Mouse (Mus musculus): ENCODE results near the gene Olfr1494. TPM values are rescaled to one million over a fixed set of nuclear protein-coding genes. Genes with fewer than 3 reads are reported as not detected.

Gene Olfr1494
- polyA plus RNA-seq (2014; fragmentation: Illumina TruSeq; extraction: RNeasy Lipid Tissue Mini Kit (QIAGEN cat#74804); ENCODE audit: low read depth, low replicate concordance) = not detected

DNA sequence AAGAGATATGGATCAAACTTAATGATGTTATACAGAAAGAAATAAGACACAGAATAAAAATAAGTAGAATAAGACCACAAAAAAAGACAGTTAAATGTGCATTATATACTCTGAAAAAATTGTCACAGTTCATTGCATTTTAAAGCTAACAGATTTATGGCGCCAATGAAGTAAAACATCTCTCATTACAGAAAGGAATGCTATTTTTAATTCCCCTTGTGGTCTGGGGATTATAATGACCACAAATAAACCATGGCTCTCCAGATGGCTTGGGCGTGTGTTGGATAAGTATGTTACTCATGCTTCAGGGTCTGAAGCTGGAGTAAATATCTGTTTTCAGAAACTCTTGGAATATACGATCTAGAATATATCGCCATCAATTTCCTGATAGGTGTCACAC is at the start of gene Olfr1494:
Gene Olfr1494 (plus strand): TSS at position 301 of the 400 bp plus-strand sequence.

GRCm38 (mm10) chr19:13696968-13697367 is 42.6 kb upstream of the Olfr1494 start, which contains the start of gene Olfr1491:
Gene Olfr1491 (plus strand): TSS chr19:13697268.

GRCm38 (mm10) chr19:13722978-13723377 is 16.6 kb upstream of the Olfr1494 start, which contains the start of gene Olfr1493-ps1:
Gene Olfr1493-ps1 (plus strand): TSS chr19:13723278.

DNA sequence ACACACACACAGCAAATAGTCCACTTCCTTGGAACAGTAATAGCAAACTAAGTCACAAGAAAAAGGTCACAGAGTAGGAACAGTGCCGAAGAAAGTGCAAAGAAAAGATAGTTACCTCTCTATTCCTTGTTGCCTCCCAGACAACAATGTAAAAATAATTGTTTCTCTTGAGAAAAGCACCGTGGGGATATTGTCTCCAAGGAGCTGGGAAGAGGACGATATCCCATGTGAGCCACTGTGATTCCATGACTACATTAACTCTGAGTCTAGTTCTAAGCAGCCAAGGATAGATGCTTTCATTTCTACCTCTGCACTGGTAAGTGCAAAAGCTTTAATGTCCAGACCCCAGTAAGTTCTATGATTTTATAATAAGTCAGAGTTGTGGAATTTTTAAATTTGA is 24.8 kb downstream of the Olfr1494 start, which contains the start of gene Olfr1495:
Gene Olfr1495 (plus strand): TSS at position 301 of the 400 bp plus-strand sequence.

DNA sequence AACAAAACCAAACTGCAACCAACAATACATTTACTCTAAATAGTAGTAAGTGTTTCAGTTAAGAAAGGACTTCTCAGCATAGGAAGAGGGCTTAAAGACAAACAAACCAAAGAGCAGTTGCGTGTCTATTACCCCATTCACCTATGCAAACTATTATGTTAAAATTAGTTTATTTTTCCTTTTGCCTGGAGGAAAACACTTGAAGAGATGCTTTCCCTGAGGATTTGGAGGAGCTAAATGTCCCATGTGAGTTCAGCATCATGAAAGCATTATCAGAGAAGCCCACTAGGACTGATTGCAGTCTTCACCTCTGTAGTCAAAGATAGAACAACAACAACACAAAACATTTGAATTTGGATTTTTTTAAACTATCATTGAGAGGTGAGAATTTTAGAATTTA is 38.0 kb downstream of the Olfr1494 start, which contains the start of gene Olfr1496:
Gene Olfr1496 (plus strand): TSS at position 301 of the 400 bp plus-strand sequence.

GRCm38 (mm10) chr19:13798102-13798501 is 58.6 kb downstream of the Olfr1494 start, which contains the start of gene Olfr1497:
Gene Olfr1497 (minus strand): TSS chr19:13798202.

Other genes starting within 250 kb of the Olfr1494 start
- not detected for gene Olfr1477, start 239.2 kb upstream of the Olfr1494 start, polyA plus RNA-seq (2014; fragmentation: Illumina TruSeq; extraction: RNeasy Lipid Tissue Mini Kit (QIAGEN cat#74804); ENCODE audit: low read depth, low replicate concordance)
- not detected for gene Olfr1480, start 211.8 kb upstream of the Olfr1494 start, polyA plus RNA-seq (2014; fragmentation: Illumina TruSeq; extraction: RNeasy Lipid Tissue Mini Kit (QIAGEN cat#74804); ENCODE audit: low read depth, low replicate concordance)
- not detected for gene Olfr1484, start 156.2 kb upstream of the Olfr1494 start, polyA plus RNA-seq (2014; fragmentation: Illumina TruSeq; extraction: RNeasy Lipid Tissue Mini Kit (QIAGEN cat#74804); ENCODE audit: low read depth, low replicate concordance)
- not detected for gene Olfr1487, start 122.4 kb upstream of the Olfr1494 start, polyA plus RNA-seq (2014; fragmentation: Illumina TruSeq; extraction: RNeasy Lipid Tissue Mini Kit (QIAGEN cat#74804); ENCODE audit: low read depth, low replicate concordance)
- gene Olfr1489, start 108.1 kb upstream of the Olfr1494 start, polyA plus RNA-seq (2014; fragmentation: Illumina TruSeq; extraction: RNeasy Lipid Tissue Mini Kit (QIAGEN cat#74804); ENCODE audit: low read depth, low replicate concordance) = not detected
- gene Olfr1490, start 88.6 kb upstream of the Olfr1494 start, polyA plus RNA-seq (2014; fragmentation: Illumina TruSeq; extraction: RNeasy Lipid Tissue Mini Kit (QIAGEN cat#74804); ENCODE audit: low read depth, low replicate concordance) = not detected
- gene Olfr1491, start 42.5 kb upstream of the Olfr1494 start, polyA plus RNA-seq (2014; fragmentation: Illumina TruSeq; extraction: RNeasy Lipid Tissue Mini Kit (QIAGEN cat#74804); ENCODE audit: low read depth, low replicate concordance) = not detected
- gene Olfr1493-ps1, start 16.4 kb upstream of the Olfr1494 start, polyA plus RNA-seq (2014; fragmentation: Illumina TruSeq; extraction: RNeasy Lipid Tissue Mini Kit (QIAGEN cat#74804); ENCODE audit: low read depth, low replicate concordance) = not detected
- not detected for gene Olfr1495, start 24.9 kb downstream of the Olfr1494 start, polyA plus RNA-seq (2014; fragmentation: Illumina TruSeq; extraction: RNeasy Lipid Tissue Mini Kit (QIAGEN cat#74804); ENCODE audit: low read depth, low replicate concordance)
- not detected for gene Olfr1496, start 38.1 kb downstream of the Olfr1494 start, polyA plus RNA-seq (2014; fragmentation: Illumina TruSeq; extraction: RNeasy Lipid Tissue Mini Kit (QIAGEN cat#74804); ENCODE audit: low read depth, low replicate concordance)
- not detected for gene Olfr1497, start 58.5 kb downstream of the Olfr1494 start, polyA plus RNA-seq (2014; fragmentation: Illumina TruSeq; extraction: RNeasy Lipid Tissue Mini Kit (QIAGEN cat#74804); ENCODE audit: low read depth, low replicate concordance)
- not detected for gene Olfr1499, start 79.7 kb downstream of the Olfr1494 start, polyA plus RNA-seq (2014; fragmentation: Illumina TruSeq; extraction: RNeasy Lipid Tissue Mini Kit (QIAGEN cat#74804); ENCODE audit: low read depth, low replicate concordance)
- not detected for gene Olfr1500, start 90.8 kb downstream of the Olfr1494 start, polyA plus RNA-seq (2014; fragmentation: Illumina TruSeq; extraction: RNeasy Lipid Tissue Mini Kit (QIAGEN cat#74804); ENCODE audit: low read depth, low replicate concordance)
- not detected for gene Olfr1501, start 111.0 kb downstream of the Olfr1494 start, polyA plus RNA-seq (2014; fragmentation: Illumina TruSeq; extraction: RNeasy Lipid Tissue Mini Kit (QIAGEN cat#74804); ENCODE audit: low read depth, low replicate concordance)
- gene Olfr1502, start 122.1 kb downstream of the Olfr1494 start, polyA plus RNA-seq (2014; fragmentation: Illumina TruSeq; extraction: RNeasy Lipid Tissue Mini Kit (QIAGEN cat#74804); ENCODE audit: low read depth, low replicate concordance) = not detected
- gene Olfr1504, start 158.2 kb downstream of the Olfr1494 start, polyA plus RNA-seq (2014; fragmentation: Illumina TruSeq; extraction: RNeasy Lipid Tissue Mini Kit (QIAGEN cat#74804); ENCODE audit: low read depth, low replicate concordance) = not detected
- gene Olfr1505, start 173.8 kb downstream of the Olfr1494 start, polyA plus RNA-seq (2014; fragmentation: Illumina TruSeq; extraction: RNeasy Lipid Tissue Mini Kit (QIAGEN cat#74804); ENCODE audit: low read depth, low replicate concordance) = not detected

Measured in testis, adult 10 weeks (tissue).